Mouse (Mus musculus) inflammation-experienced regulatory T-cells (primary cell): ENCODE measurements around the gene Pagr1a. TPM values are rescaled to one million over a fixed set of nuclear protein-coding genes. Genes with fewer than 3 reads are reported as not detected.

Experiments
- polyA plus RNA-seq, 2 experiments: library from polyadenylated mRNA; unstranded; fragments of 100-300 nt; shearing (Covaris generic); gene quantifications; one replicate each; pipeline ENCODE4 v1.2.1; 2017

Pagr1a gene
- 100 to 1,000 TPM; 140 to 147 TPM for polyA plus RNA-seq

DNA sequence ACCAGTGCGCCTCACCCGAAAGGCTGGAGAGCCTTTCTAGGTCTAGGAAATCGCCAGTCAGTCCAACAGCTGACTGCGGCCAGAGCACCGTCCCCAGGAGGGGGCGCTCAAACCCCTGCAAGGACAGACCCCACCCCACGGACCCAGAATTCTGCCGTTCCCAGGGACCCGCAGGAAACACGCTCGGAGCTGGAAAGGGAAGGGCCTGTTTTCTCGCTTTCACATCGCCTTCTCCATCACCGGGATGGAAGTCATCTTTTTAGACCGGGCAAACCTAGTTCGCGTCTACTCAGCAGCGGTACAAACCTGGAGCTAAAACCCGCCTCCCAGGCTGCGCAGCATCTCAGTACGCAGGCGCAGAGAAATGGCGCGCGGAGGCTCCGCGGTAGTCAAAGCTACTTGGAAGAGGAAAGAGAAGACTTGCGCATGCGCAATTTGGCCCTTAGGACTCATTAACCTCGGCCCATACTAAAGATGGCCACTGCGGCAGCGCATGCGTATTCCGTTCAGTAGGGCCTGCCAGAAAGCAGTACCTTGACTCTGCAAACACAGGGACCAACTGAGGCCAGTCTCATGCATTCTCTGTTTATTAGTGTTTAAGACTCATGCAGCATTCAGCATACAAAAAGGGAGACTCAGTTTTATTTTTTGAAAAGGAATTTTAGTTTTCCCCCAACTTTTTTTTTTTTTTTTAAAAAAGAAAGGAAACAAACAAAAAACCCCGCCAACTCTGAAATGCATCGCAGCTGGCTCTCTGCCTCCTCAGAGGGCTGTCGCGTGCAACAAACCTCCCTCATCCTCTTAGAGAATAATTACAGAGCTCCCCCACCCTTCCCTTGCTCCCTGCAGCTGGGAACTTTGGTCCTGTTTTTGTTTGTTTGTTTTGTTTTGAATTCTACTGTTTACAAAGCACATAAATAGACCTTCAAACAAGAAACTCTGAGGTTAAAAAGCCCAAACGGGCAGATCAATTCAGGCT lies at the start of gene Pagr1a:
TSS of gene Pagr1a (minus strand) at position 382 of the 979 bp plus-strand sequence.

DNA sequence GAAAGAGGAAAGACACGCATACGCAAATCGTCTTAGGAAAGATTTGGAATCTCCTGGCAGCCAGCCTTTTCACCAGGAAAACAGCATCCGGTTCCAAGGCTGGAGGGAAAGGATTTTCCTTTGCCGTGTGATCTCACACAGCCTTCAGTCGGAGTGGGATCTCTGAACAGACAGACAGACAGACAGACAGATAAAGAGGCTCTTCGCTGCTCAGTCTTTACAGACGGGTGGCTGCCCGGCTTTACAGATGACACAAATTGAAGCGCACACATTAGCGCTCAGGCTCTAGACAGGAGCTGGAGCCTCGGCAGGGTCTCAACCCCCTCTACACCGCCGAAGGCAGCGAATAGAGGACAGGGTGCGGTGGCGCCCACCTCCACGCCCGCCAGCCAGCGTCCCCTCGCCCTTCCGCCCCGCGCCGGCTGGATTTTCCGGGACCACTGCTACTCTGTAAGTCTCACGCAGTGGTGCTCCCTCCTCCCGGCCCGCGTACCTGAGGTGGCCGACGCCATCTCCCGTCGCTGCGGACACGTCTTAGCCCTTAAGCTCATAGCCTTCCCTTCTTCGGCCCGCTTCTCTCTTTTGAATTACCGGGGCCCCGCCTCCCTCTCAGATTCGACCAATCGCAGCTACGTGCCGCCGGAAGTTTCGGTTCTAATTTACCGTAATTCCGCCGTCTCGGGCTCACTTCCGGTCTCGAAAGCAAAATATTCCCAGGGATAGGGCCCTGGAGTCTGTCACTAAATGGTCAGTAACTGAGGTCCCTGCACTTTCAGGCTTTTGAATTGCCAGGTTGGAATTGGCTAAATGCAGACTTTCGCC lies 24.9 kb upstream of the Pagr1a start, which contains the start of gene Kif22:
TSS of gene Kif22 (minus strand) at position 621 of the 822 bp plus-strand sequence.

DNA sequence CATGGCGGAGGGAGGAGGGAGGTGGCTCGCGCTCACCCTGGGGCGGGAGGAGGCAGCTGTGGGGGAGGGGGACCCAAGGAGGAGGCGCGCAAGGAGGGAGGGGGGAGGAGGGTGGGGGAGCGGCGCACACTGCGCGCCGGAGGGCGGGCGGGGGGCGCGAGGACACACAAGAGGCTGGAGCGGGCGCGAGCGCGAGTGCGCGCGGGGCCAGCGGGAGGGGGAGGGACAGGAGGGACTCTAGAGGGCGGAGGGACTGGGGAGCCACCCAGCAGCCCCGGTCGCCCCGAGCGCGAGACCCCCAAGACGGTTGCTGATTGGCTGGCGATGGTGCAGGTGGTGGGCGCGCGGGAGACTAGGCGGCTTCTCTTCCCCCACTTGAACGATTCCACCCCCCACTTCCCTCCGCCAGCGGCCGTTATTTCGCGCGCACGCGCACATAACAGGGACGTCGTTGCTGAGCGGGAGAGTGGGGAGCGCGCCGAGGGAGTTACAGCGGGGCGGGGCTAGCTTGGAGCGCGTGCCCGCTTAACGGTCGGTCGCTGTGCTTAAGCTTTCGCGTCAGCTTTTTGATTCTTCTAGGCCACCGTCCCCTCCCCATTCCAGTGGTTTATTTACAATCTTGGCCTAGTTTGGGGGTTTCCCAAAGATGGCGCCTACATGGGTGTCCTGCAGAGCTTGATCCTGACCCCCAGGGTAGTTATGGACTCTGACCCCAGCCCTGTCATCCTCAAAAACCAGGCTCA lies 10.0 kb upstream of the Pagr1a start, which contains the start of gene Maz:
TSS of gene Maz (minus strand) at position 54 of the 743 bp plus-strand sequence.

DNA sequence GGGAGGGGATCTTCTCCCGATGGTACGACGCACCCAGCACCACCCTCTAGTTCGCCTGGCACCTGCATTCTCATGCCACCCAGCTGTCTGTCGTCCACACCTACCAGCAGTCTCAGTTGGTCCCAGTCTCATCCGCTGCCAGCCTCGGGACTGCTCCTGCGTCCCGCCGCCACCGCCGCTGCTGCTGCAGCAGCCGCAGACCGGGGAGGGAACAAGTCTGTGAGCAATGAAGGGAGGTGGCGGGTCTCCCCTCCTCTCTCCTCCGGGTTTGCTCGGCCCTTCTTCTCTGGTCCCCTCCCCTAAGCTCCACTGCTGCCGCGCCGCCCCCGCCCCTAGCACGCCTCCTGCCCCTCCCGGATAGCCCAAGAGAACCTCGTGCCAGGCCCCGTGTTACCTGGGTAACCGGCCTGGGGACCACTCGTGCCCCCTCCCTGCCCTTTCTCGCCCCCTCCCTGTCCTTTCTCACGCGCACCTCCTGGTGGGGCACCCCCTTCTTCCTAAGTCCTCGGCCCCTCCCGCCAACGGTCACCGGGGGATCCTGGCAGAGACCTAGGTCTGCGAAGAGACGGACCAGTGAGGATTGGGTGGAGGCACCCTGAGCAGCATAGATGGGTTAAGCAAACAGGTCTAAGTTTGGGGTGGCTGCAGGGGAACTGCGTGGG lies 3.9 kb upstream of the Pagr1a start, which contains the start of the genes Gm42742 and Prrt2:
TSS of gene Gm42742 (minus strand) at position 197 of the 662 bp plus-strand sequence.
TSS of gene Prrt2 (minus strand) at position 311 of the 662 bp plus-strand sequence.

DNA sequence TGATC lies 869 bp downstream of the Pagr1a start, which contains the start of gene Pagr1b:
TSS of gene Pagr1b (minus strand) at position 4 of the 5 bp plus-strand sequence.

DNA sequence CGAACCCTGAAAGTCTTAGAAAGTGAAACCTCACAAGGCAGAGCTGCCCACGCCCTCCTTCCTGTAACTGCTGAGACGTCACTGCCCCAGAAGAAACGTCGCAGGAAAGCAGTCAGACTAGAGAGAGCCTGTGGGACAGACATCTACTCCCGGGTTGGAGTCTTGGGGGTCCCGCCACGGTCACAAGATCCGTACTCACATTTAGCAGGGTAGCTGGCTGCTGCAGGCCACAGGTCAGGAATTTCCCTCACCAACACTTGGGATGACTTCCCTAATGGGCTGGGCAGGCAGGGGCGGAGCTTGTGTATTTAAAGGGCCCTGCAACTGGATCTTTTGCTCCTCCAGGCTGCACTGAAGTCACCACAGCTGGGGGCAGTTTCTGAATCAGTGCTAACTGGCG lies 2.8 kb downstream of the Pagr1a start, which contains the start of gene Mvp:
TSS of gene Mvp (minus strand) at position 302 of the 400 bp plus-strand sequence.

DNA sequence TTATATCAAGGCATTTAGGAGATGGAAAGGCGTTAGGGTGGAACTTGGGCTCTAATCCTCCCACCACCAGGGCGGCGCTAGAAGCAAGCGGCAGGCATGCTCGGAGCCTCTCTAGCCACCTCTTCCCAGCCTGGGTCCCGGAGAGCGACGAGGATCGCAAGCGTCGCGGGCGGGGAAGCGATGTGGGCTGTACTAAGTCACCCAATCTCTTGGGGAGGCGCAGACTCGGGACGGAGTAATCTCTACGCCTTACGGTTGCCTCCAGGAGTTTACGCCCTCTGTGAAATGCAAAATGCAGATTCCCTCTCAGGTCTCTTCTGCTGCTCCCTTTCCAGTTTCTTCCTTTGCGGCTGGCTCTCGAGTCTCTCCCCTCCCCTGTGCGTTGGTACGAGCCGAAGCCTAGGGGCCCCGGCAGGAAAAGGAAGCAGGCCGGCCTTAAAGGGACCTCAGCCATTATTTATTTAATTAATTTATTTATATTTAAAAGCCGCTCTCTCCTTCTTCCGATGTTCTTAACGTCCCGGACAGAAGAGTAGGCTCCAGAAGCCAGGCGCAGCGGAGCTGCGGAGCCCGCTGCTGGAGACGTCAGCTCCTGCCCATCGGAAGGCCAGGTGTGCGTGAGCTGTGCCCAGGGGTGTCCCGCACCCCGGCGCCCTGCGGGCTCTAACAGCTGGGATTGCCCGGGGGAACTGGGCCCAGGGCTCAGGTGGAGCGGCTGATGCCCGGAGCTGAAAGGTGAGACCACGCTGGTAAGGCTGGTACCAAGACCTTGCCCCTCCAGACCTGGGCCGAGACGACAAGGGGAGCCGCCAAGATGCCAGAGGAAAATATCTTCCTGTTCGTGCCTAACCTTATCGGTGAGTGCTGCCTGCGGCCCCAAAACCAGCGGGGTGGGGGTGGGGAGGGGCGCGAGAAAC lies 40.9 kb downstream of the Pagr1a start, which contains the start of gene Cdiptos:
TSS of gene Cdiptos (minus strand) at position 149 of the 917 bp plus-strand sequence.

DNA sequence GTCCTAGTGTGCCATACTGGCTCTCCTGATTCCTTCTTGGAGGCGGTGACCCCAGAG lies 41.4 kb downstream of the Pagr1a start, which contains the start of gene Cdipt:
TSS of gene Cdipt (plus strand) at position 22 of the 57 bp plus-strand sequence.

Other genes starting within 250 kb of the Pagr1a start
- gene Ypel3, start 240.4 kb downstream of the Pagr1a start, polyA plus RNA-seq, result 100 to 1,000 TPM; 490 to 573 TPM
- gene Tbx6, start 235.9 kb downstream of the Pagr1a start, polyA plus RNA-seq, result 1 to 10 TPM; 4.3 to 6.4 TPM
- 100 to 1,000 TPM; 363 to 467 TPM for gene Ppp4c, start 224.9 kb downstream of the Pagr1a start, polyA plus RNA-seq
- gene Fam57b, start 219.7 kb downstream of the Pagr1a start, polyA plus RNA-seq, result under 1 TPM; 0.16 to 0.97 TPM
- gene 4930451I11Rik, start 185.7 kb downstream of the Pagr1a start, polyA plus RNA-seq, result not detected
- not detected for gene Doc2a, start 169.9 kb downstream of the Pagr1a start, polyA plus RNA-seq
- gene Hirip3, start 155.4 kb downstream of the Pagr1a start, polyA plus RNA-seq, result 1 to 10 TPM; 7.9 to 8.7 TPM
- gene Ino80e, start 155.0 kb downstream of the Pagr1a start, polyA plus RNA-seq, result 10 to 100 TPM; 75.8 to 78.6 TPM
- 10 to 100 TPM; 44.6 to 51.3 TPM for gene Taok2, start 132.6 kb downstream of the Pagr1a start, polyA plus RNA-seq
- 10 to 100 TPM; 39.4 to 53.1 TPM for gene Tmem219, start 94.4 kb downstream of the Pagr1a start, polyA plus RNA-seq
- gene Kctd13, start 88.5 kb downstream of the Pagr1a start, polyA plus RNA-seq, result 10 to 100 TPM; 31.6 to 38.0 TPM
- gene Asphd1, start 67.8 kb downstream of the Pagr1a start, polyA plus RNA-seq, result under 1 TPM; 0.19 to 0.69 TPM
- gene Sez6l2, start 66.8 kb downstream of the Pagr1a start, polyA plus RNA-seq, result 1 to 10 TPM in 1 of 2 experiments, under 1 TPM in 1; 0.74 to 1.0 TPM
- gene Cdipt, start 41.4 kb downstream of the Pagr1a start, polyA plus RNA-seq, result 100 to 1,000 TPM; 248 to 261 TPM
- 1 to 10 TPM in 1 of 2 experiments, under 1 TPM in 1; 0.94 to 3.5 TPM for gene Cdiptos, start 41.3 kb downstream of the Pagr1a start, polyA plus RNA-seq
- gene Mvp, start 2.7 kb downstream of the Pagr1a start, polyA plus RNA-seq, result 10 to 100 TPM; 49.5 to 51.3 TPM
- gene Pagr1b, start 868 bp downstream of the Pagr1a start, polyA plus RNA-seq, result 1 to 10 TPM in 1 of 2 experiments, under 1 TPM in 1; 0.71 to 3.4 TPM
- 10 to 100 TPM; 35.6 to 68.8 TPM for gene Gm42742, start 3.7 kb upstream of the Pagr1a start, polyA plus RNA-seq
- 10 to 100 TPM in 1 of 2 experiments, 1 to 10 TPM in 1; 9.5 to 16.8 TPM for gene Prrt2, start 3.9 kb upstream of the Pagr1a start, polyA plus RNA-seq
- 100 to 1,000 TPM; 152 to 157 TPM for gene Maz, start 9.7 kb upstream of the Pagr1a start, polyA plus RNA-seq
- gene Kif22, start 25.1 kb upstream of the Pagr1a start, polyA plus RNA-seq, result 10 to 100 TPM; 10.1 to 11.0 TPM
- gene Zg16, start 70.0 kb upstream of the Pagr1a start, polyA plus RNA-seq, result 1 to 10 TPM in 1 of 2 experiments, not detected in 1; 1.0 TPM
- gene AI467606, start 74.0 kb upstream of the Pagr1a start, polyA plus RNA-seq, result 100 to 1,000 TPM; 320 to 356 TPM
- 10 to 100 TPM; 17.9 to 21.1 TPM for gene Qprt, start 104.9 kb upstream of the Pagr1a start, polyA plus RNA-seq
- 100 to 1,000 TPM in 1 of 2 experiments, 10 to 100 TPM in 1; 81.1 to 120 TPM for gene Spn, start 120.5 kb upstream of the Pagr1a start, polyA plus RNA-seq
- gene Cd2bp2, start 178.7 kb upstream of the Pagr1a start, polyA plus RNA-seq, result 10 to 100 TPM; 59.9 to 63.9 TPM
- gene Tbc1d10b, start 191.1 kb upstream of the Pagr1a start, polyA plus RNA-seq, result 100 to 1,000 TPM in 1 of 2 experiments, 10 to 100 TPM in 1; 71.6 to 101 TPM
- gene Mylpf, start 191.5 kb upstream of the Pagr1a start, polyA plus RNA-seq, result 10 to 100 TPM; 11.1 to 22.9 TPM
- gene Zfp553, start 215.7 kb upstream of the Pagr1a start, polyA plus RNA-seq, result 10 to 100 TPM; 20.4 to 32.8 TPM
- 100 to 1,000 TPM; 433 to 501 TPM for gene Sept1, start 215.8 kb upstream of the Pagr1a start, polyA plus RNA-seq
- gene Zfp771, start 226.9 kb upstream of the Pagr1a start, polyA plus RNA-seq, result 10 to 100 TPM; 14.6 to 20.7 TPM
- gene Dctpp1, start 243.4 kb upstream of the Pagr1a start, polyA plus RNA-seq, result 10 to 100 TPM; 27.8 to 34.4 TPM